Mouse (Mus musculus) thymus, postnatal 25 days (tissue): Measurements from ENCODE around the gene Ncoa3.

Experiments
- DNase-seq: peaks from one replicate; pipeline ENCODE4 v3.0.0; 2022

The Ncoa3 gene

GRCm38 (mm10) chr2:166110764-166111163 is 118.3 kb downstream of the Ncoa3 start:
- DNase-seq: no peak

DNA sequence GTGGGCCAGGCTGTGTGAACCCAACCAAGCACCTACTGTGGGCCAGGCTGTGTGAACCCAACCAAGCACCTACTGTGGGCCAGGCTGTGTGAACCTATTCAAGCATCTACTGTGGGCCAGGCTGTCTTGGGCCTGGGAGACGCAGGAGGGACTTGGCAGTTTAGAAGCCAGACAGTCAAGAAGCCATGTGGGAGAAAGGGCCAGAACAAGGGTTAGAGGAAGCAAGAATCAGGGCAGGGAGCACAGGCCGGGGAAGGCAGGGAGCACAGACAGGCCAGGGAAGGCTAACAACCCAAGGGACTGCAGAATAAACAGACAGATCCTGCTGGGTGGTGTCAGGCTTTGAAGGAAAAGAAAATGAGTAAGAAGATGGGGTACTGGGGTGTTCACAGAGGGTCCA is 118.8 kb downstream of the Ncoa3 start:
- no peak for DNase-seq

DNA sequence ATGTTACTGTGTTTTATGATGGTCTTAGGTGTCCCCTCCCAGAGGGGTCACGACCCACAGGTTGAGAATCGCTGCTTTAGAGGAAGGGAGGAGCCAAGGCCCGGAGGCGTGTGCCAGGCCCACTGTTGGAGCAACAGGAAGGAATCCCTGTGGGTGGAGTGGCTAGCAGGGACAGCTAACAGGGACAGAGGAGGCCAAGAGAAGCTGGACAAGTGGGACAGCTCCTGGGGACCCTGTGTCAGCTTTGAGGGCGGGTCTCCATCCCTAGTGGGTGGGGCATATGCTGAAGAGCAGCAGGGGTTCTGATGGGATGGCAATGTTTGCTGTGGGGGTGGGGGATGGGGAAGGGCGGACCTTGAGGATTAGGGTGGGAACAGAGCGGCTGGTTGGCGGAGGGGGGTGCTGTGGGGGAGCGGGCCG is 119.4 kb downstream of the Ncoa3 start:
- no peak for DNase-seq

GRCm38 (mm10) chr2:166112986-166113385 is 120.5 kb downstream of the Ncoa3 start:
- DNase-seq: no peak

- no peak for DNase-seq
These were observed 123.3 kb downstream of the Ncoa3 start for GRCm38 (mm10) chr2:166115571-166116277.

DNA sequence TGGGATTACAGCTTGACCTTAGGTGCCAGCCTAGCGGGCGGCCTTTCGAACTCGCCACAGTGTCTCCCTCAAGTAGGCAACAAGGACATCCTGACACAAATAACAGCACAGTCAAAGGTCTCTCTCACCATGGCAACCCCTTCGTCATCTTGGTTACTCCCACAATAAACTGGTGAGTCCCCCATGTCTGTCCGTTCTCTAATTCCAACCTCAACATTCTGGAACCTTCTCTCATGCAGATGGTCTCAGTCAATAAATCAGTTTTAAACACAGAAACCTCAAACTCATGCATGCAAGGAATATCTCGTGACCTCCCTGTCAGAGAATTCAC is 123.8 kb downstream of the Ncoa3 start:
- DNase-seq: no peak

DNA sequence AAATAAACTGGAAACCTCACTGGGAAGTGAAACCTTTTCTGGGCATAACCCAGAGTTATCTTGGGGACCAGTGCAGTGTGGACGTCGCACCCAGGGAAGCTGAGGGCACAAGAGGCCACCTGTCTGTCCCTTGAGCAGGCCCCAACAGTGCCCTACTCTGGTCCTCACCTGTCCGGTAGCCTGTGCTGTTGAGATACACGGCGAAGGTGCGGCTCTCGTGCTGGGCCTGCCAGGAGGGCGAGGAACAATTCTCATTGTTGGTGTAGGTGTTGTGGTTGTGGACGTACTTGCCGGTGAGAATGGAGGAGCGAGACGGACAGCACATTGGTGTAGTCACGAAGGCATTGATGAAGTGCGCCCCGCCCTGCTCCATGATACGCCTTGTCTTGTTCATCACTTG is 124.3 kb downstream of the Ncoa3 start:
- DNase-seq: no peak

- no peak for DNase-seq
These were observed 127.6 kb downstream of the Ncoa3 start for GRCm38 (mm10) chr2:166119992-166120391.

DNA sequence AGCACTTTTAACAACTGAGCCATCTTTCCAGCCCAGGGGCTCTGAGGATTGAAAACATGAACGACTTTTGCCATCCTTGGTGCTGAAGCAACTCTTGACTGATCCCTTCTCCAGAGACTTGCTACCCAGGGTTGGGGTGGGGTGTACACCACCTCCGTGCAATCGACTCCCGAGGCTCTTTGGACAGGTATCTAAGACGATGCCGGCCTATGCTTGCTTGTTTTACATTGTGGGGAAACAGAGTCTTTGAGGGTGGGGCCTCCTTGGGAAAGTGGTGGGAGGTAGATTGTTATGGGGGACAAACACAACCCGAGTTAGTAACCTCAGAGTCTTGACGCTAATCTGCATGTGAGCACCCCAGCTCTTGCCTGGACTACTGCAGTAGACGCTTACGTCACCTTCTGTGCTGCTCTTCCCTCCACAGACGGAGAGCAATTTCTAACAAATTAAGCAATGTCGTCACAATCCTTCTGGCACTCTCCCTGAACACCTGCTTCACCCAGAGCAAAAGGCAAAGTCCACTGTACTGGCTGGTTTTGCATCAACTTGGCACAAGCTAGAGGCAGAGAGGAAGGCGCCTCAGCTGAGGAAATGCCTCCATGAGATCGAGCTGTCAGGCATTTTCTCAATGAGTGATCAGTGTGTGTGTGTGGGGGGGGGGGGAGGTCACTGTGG is 129.4 kb downstream of the Ncoa3 start:
- no peak for DNase-seq

DNA sequence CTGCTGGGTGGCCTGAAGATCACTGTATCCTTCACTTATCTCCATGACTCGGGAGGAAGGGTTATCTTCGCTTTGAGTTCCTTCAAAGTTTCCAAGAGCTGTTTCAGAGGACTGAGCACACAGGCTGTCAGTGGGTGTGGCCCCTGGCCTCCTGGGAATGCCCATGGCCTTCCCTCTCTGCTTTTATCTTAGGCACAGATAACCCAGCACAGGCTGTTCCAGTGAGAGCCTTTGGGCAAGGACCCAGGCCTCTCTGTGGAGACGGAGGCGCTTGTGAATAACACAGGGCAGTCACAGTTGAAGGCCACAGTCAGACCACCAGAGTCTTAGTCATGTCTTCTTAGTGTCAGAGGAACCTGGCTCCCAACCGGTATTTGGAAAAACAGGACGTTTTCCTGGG is 130.3 kb downstream of the Ncoa3 start:
- no peak for DNase-seq
